Mouse (Mus musculus): ENCODE results near the gene Mdm4.

DNA sequence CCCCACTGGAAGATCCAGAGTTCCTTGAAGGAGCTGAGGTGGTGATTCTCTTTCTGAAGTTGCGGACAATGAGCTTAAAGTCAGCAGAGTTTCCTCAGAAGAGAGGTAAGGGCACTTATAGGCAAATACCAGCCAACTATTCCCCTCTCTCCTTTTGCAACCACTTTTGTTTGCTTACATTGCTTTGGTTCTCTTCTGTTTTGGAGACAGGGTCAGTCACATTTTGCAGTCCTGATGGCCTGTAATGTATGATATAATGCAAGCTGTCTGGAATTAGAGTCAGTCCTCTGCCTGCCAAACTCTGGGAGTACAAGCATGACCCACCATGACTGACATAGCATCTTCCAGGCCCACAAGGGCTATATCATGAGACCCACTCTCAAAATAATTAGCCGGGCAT, 3.2 kb downstream of the Mdm4 start:
- no peak for TF ChIP-seq CTCF (conservative IDR thresholded peaks at IDR 0.05; ENCODE audit: insufficient read depth, insufficient read length, low read depth, low read length)
- TF ChIP-seq POLR2A (IDR thresholded peaks at IDR 0.05; ENCODE audit: low read depth, low read length): no peak

All from kidney, adult 2 months (tissue).